Mouse (Mus musculus): ENCODE data around the gene Bank1. TPM values are rescaled to one million over a fixed set of nuclear protein-coding genes. Genes with fewer than 3 reads are reported as not detected.

The Bank1 gene
- polyA plus RNA-seq, 1 experiment: not detected

GRCm38 (mm10) chr3:136257761-136258160 lies 68.1 kb downstream of the Bank1 start:
- Histone ChIP-seq H3K4me1 (ENCODE audit: control insufficient read depth, insufficient read depth, low read length) (no peaks in the 10 kb centered on the region), H3K4me3 (ENCODE audit: insufficient read depth, low read length) (no peak overlapping the region), H3K27ac (ENCODE audit: insufficient read depth, low read length) (no peak overlapping the region)
- no peak for TF ChIP-seq POLR2A (IDR thresholded peaks at IDR 0.05; ENCODE audit: low read depth, low read length)
- no peak for TF ChIP-seq CTCF (IDR thresholded peaks at IDR 0.05; ENCODE audit: borderline replicate concordance, insufficient read depth, low read length)

- TF ChIP-seq POLR2A (IDR thresholded peaks at IDR 0.05; ENCODE audit: low read depth, low read length) (no peak), CTCF (IDR thresholded peaks at IDR 0.05; ENCODE audit: borderline replicate concordance, insufficient read depth, low read length) (no peak)
- no peak overlapping the region for H3K27ac ChIP-seq (ENCODE audit: insufficient read depth, low read length)
- no peaks in the 10 kb centered on the region for H3K4me1 ChIP-seq (ENCODE audit: control insufficient read depth, insufficient read depth, low read length)
- no peak overlapping the region for H3K4me3 ChIP-seq (ENCODE audit: insufficient read depth, low read length)
These were observed 71.2 kb downstream of the Bank1 start for GRCm38 (mm10) chr3:136254713-136255112.

GRCm38 (mm10) chr3:136252820-136253219 lies 73.0 kb downstream of the Bank1 start:
- Histone ChIP-seq H3K27ac (ENCODE audit: insufficient read depth, low read length) (no peak overlapping the region), H3K4me3 (ENCODE audit: insufficient read depth, low read length) (no peak overlapping the region)

GRCm38 (mm10) chr3:136251578-136251977 lies 74.3 kb downstream of the Bank1 start:
- Histone ChIP-seq H3K4me1 (ENCODE audit: control insufficient read depth, insufficient read depth, low read length) (no peaks in the 10 kb centered on the region), H3K27ac (ENCODE audit: insufficient read depth, low read length) (no peak overlapping the region), H3K4me3 (ENCODE audit: insufficient read depth, low read length) (no peak overlapping the region)
- no peak for TF ChIP-seq POLR2A (IDR thresholded peaks at IDR 0.05; ENCODE audit: low read depth, low read length)
- TF ChIP-seq CTCF (IDR thresholded peaks at IDR 0.05; ENCODE audit: borderline replicate concordance, insufficient read depth, low read length): no peak

More at GRCm38 (mm10) chr3:136252820-136253219, 73.0 kb downstream of the Bank1 start:
- no peaks in the 10 kb centered on the region for H3K4me1 ChIP-seq (ENCODE audit: control insufficient read depth, insufficient read depth, low read length)
- no peak for TF ChIP-seq CTCF (IDR thresholded peaks at IDR 0.05; ENCODE audit: borderline replicate concordance, insufficient read depth, low read length)

GRCm38 (mm10) chr3:136247331-136247730 lies 78.5 kb downstream of the Bank1 start:
- TF ChIP-seq CTCF (IDR thresholded peaks at IDR 0.05; ENCODE audit: borderline replicate concordance, insufficient read depth, low read length) (no peak), POLR2A (IDR thresholded peaks at IDR 0.05; ENCODE audit: low read depth, low read length) (no peak)
- H3K4me3 ChIP-seq (ENCODE audit: insufficient read depth, low read length): no peak overlapping the region
- H3K27ac ChIP-seq (ENCODE audit: insufficient read depth, low read length): no peak overlapping the region
- H3K4me1 ChIP-seq (ENCODE audit: control insufficient read depth, insufficient read depth, low read length): no peaks in the 10 kb centered on the region

DNA sequence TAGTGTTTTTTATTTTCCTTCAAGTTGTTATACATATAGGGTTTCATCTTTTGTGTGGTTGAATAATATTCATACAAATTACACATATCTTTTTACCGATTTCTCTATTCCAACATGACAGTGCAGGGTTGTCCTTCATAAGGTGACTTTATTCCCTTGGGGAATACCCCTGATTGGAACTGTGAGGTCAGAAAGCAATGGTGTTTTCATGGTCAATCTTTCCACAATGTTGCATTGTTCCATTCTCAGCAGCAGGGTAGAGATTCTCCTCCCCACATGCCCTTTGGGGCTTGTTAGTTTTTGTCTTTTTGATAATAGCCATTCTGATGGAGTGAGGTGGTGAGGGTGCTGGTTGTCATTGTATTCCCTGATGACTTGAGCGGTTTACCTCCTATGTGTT lies 80.9 kb downstream of the Bank1 start:
- Histone ChIP-seq H3K4me3 (ENCODE audit: insufficient read depth, low read length) (no peak overlapping the region), H3K27ac (ENCODE audit: insufficient read depth, low read length) (no peak overlapping the region), H3K4me1 (ENCODE audit: control insufficient read depth, insufficient read depth, low read length) (no peaks in the 10 kb centered on the region)
- TF ChIP-seq CTCF (IDR thresholded peaks at IDR 0.05; ENCODE audit: borderline replicate concordance, insufficient read depth, low read length): no peak
- TF ChIP-seq POLR2A (IDR thresholded peaks at IDR 0.05; ENCODE audit: low read depth, low read length): no peak

DNA sequence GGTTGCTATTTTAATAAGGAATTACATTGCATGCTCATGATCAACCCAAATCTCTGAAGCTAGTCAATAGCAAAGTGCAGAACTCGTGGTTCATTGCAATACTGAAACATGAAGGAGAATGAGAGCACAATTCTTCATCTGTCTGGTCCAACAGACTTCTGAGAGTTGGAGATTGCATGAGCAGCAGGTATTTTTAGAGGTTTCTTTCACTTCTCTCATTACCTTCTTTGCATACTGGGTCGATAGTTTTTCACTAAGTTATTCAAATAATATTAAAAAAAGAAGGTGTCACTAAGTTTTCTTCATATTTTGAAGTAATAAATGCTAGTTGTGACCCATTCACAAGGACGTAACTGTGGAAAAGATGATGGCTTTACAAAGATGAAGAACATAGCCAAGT lies 87.1 kb downstream of the Bank1 start:
- H3K4me3 ChIP-seq (ENCODE audit: insufficient read depth, low read length): no peak overlapping the region
- no peak overlapping the region for H3K27ac ChIP-seq (ENCODE audit: insufficient read depth, low read length)
- TF ChIP-seq CTCF (IDR thresholded peaks at IDR 0.05; ENCODE audit: borderline replicate concordance, insufficient read depth, low read length): no peak
- peaks cover 2% of the 10 kb centered on the region; the same call in 1 of the 2 replicates for H3K4me1 ChIP-seq (ENCODE audit: control insufficient read depth, insufficient read depth, low read length)

GRCm38 (mm10) chr3:136233507-136233906 lies 92.4 kb downstream of the Bank1 start:
- Histone ChIP-seq H3K27ac (ENCODE audit: insufficient read depth, low read length) (no peak overlapping the region), H3K4me3 (ENCODE audit: insufficient read depth, low read length) (no peak overlapping the region), H3K4me1 (ENCODE audit: control insufficient read depth, insufficient read depth, low read length) (peaks cover 2% of the 10 kb centered on the region; the same call in 1 of the 2 replicates)
- TF ChIP-seq CTCF (IDR thresholded peaks at IDR 0.05; ENCODE audit: borderline replicate concordance, insufficient read depth, low read length): no peak
- TF ChIP-seq POLR2A (IDR thresholded peaks at IDR 0.05; ENCODE audit: low read depth, low read length): no peak

GRCm38 (mm10) chr3:136230602-136231151 lies 95.2 kb downstream of the Bank1 start:
- H3K4me1 ChIP-seq (ENCODE audit: control insufficient read depth, insufficient read depth, low read length): no peaks in the 10 kb centered on the region
- H3K4me3 ChIP-seq (ENCODE audit: insufficient read depth, low read length): no peak overlapping the region
- no peak for TF ChIP-seq CTCF (IDR thresholded peaks at IDR 0.05; ENCODE audit: borderline replicate concordance, insufficient read depth, low read length)
- TF ChIP-seq POLR2A (IDR thresholded peaks at IDR 0.05; ENCODE audit: low read depth, low read length): no peak
- no peak overlapping the region for H3K27ac ChIP-seq (ENCODE audit: insufficient read depth, low read length)

- Histone ChIP-seq H3K4me1 (ENCODE audit: control insufficient read depth, insufficient read depth, low read length) (no peaks in the 10 kb centered on the region), H3K27ac (ENCODE audit: insufficient read depth, low read length) (no peak overlapping the region), H3K4me3 (ENCODE audit: insufficient read depth, low read length) (no peak overlapping the region)
- TF ChIP-seq CTCF (IDR thresholded peaks at IDR 0.05; ENCODE audit: borderline replicate concordance, insufficient read depth, low read length) (no peak), POLR2A (IDR thresholded peaks at IDR 0.05; ENCODE audit: low read depth, low read length) (no peak)
These were observed 136.1 kb downstream of the Bank1 start for GRCm38 (mm10) chr3:136189661-136190228.
